Mouse (Mus musculus) layer of hippocampus, adult 11-12 months (tissue): ENCODE measurements at regions not wholly inside any gene's neighbourhood (a gene's known extent, or its start where the extent isn't known, plus 50 kb on each side); places are given as distances from the start of the nearest gene placed in this dataset.

ENCODE experiments used
- DNase-seq: peaks from one replicate; pipeline ENCODE4 v3.0.0; 2022; ENCODE audit warnings: low spot score

DNA sequence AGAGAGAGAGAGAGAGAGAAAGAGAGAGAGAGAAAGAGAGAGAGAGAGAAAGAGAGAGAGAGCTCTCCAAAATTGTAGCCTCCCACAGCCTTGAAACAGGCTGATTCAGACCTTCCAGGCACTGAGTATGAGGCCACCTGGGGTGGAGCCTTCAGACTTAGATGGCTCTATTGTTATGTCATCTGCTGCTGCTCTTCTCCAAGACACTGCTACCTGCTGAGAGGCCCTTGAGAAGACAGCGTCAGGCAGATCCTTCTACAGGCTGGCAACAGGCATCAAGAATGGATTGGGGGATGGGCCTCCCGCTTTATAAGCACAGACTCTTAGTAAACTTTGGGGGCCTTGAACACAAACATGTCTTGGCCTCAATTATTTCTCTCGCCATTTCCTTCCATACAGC is 1340.9 kb upstream of the Adgrl3 start:
- DNase-seq: no peak

DNA sequence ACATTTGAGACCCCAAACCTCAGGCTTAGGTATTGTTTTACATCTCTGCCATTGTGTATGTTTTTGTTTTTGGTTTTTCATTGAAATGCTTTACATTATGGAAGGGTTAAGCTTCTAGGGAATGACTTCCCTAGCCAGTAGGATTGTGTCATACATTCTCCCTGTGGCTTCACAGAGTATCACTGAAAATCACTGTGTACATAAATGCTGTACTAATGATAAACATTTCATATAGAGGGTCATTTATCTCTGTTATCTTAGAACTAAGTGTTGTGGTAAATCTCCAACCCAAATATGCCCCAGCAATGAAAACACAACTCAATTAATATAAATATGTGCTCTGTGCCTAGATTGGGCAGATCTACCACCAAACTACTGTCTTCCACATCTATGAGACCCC is 1339.6 kb upstream of the Adgrl3 start:
- no peak for DNase-seq

DNA sequence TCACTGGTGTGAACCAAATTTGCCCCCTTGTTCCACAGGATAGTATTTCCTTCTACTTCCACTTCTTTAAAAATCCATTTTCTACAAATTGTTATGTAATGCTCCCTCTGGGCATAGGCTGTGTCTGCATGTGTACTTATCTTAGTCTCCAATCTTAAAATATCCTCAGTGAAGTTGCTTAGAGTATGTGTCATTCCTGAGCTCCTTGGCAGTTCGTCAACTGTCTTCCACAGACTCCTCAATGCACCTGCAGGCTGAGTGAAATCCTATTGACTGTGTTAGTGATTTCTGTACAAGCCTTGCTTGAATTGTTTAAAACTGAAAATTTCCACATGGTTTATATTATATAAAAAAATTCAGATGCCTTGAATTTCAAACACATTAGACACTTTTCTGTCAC is 1313.3 kb upstream of the Adgrl3 start:
- peak; percentile 6 for DNase-seq

DNA sequence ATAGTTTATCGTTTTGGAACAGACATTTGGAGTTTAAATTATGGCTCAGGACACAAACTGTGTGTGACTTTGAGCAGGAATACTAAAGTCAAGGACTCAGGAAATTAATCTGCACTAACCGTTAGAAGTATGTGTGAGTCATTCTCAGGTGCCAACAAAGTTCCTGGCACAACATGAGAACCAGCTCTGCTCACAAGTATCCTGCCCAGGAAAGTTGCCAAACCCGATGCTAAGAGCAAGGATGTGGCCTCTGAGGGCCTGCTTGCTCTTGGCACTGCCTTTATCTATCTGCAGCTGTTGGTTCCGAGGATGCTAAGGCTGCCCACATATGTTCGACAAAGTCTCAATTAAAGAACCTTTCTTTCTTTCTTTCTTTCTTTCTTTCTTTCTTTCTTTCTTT is 1285.1 kb upstream of the Adgrl3 start:
- no peak for DNase-seq

DNA sequence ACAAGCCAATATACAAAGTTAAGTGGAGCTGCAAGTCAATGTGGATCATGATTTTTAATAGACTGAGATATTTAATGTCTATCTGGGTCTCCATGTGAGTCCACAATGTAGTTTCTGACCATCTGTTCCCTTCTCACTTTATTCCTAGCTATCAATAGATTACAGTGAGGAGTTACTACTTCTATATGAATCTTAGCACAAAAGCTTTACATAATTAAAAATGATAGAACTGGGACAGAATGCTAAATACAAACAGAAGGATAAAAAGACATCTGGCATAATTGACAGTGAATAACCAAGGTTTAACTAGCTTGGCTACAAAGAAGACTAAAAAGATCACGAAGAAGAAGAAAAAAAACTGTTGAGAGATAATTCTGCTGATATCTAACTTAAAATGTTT is 1235.5 kb upstream of the Adgrl3 start:
- no peak for DNase-seq

DNA sequence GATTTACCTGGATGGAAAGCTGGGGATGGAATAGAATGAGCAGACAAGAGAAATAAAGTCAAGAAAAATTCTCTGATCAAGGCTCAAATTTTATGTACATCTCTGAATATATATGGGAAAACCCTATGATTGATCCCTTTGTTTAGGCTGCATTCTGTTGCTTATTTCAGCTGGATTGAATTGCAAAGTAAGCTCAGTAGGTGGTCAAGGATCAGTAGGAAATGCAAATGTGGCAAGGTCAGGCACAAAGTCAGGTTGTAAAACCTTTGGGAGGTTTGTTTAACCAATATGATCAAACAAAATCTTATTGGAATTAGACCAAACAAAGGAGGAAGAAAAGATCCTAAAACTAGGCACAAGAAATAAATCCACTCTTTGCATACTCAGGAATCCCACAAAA is 1193.4 kb upstream of the Adgrl3 start:
- DNase-seq: no peak

DNA sequence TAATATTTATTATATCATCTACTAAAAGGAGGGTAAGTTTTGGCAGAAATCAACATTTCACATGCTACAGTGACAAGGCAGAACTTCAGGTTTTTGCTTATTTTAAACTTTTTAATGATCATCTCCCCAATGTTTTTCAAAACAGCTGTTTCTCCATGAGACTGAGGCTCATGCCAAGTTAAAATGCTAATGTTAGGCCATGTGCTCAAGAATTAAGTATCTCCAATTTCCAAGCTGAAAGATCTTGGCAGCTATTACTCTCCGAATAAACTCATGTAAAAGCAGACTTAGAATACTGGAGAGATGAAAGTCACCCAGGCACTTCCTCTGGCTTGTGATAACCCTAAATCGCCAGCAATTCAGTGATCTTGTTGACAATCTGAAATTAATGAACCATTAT is 1173.5 kb upstream of the Adgrl3 start:
- no peak for DNase-seq

DNA sequence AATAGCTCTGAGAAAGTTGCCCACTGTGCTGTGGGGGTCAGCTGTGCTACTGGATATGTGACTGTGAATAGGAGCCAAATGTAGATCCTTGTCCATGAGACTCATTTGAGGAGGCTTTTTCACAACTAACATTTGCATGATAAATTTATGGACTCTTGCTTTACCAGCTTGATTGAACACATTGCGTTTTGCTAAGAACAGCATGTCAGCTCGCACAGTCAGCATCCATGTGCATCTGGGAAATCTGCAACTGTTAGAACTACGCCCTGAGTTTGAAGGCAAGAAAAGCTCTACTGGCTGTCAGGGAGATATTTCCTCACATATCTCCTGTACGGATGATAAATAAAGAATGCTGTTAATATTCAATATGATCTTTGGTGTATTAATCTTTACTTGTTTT is 1164.1 kb upstream of the Adgrl3 start:
- DNase-seq: peak; percentile 42

DNA sequence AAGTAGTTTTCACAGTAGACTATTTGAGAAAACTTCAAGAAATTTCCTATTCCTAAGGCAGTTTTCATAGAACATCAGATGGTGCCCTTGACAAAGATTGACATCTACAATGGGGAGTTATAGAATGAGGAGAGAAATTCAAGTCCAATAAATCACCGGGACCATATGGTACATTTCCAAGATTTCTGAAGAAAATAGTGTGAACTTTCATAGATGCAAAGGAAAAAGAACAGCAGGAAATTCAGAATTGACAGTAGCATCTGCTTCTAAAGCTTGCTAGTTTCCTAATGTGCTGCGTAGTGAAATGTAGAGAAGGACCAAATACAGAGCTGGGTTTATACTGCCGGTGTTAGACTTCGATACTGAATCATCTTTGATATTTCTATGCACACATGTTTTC is 1119.2 kb upstream of the Adgrl3 start:
- no peak for DNase-seq

DNA sequence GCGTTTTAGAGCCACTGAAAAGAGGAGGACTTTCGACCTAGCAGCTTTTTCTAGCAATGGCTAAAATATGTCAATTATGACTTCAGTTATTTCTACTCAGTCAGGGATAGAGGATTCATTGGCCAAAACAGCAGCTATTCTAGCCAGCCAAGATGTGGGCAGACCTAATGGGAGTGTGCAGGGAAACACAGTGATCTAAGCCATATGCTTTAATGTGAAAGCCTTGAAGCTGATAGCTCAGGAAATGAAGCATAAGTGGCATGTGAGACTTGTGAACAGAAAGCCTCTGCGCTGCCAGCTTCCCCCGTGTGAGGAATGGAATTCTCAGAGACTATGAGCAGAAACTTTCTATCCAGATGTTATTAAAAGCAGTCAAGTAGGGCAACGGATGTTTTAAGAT is 1114.6 kb upstream of the Adgrl3 start:
- DNase-seq: peak; percentile 3
